Mouse (Mus musculus) liver, postnatal 0 days (tissue): ENCODE results near the gene Ruvbl2. TPM values are rescaled to one million over a fixed set of nuclear protein-coding genes. Genes with fewer than 3 reads are reported as not detected.
"Not testable (repeated sequence)": the region's sequence is repeated elsewhere in the genome, so short reads cannot be mapped to it uniquely, and the experiment has no call there.

Experiments
- ATAC-seq: fragments of 200-750 bp; cut with Nextera tagmentation; 2 replicates; pipeline ENCODE4 v1.8.0; 2017; ENCODE audit warnings: mild to moderate bottlenecking, moderate library complexity
- DNase-seq: peaks from one replicate; pipeline ENCODE4 v3.0.0-alpha.2; 2016
- H3K27ac ChIP-seq: fragments of 300-500 bp; sonication (generic); 2 replicates; pipeline ENCODE4 v1.5.1; 2014; ENCODE audit warnings: antibody characterized with exemption, moderate library complexity, mild to moderate bottlenecking, low read depth
- H3K27me3 ChIP-seq: fragments of 300-500 bp; sonication (generic); 2 replicates; pipeline ENCODE4 v1.6.1; 2014; ENCODE audit warnings: low read length, control low read depth, mixed read lengths; ENCODE audit not compliant: insufficient read depth
- H3K36me3 ChIP-seq: fragments of 300-500 bp; sonication (generic); replicated peaks from 2 replicates; pipeline ENCODE4 v1.6.1; 2014; ENCODE audit warnings: mild to moderate bottlenecking, control low read depth, low read length, moderate library complexity, mixed read lengths; ENCODE audit not compliant: insufficient read depth
- H3K4me1 ChIP-seq: fragments of 300-500 bp; sonication (generic); 2 replicates; pipeline ENCODE4 v1.6.1; 2014; ENCODE audit warnings: antibody characterized with exemption, mild to moderate bottlenecking, control low read depth; ENCODE audit not compliant: insufficient read depth
- H3K4me2 ChIP-seq: fragments of 300-500 bp; sonication (generic); 2 replicates; pipeline ENCODE4 v1.6.1; 2014; ENCODE audit warnings: low read depth, mild to moderate bottlenecking, low read length, moderate library complexity, mixed read lengths
- H3K4me3 ChIP-seq: fragments of 300-500 bp; sonication (generic); 2 replicates; pipeline ENCODE4 v1.5.1; 2014; ENCODE audit warnings: low read depth, low read length
- H3K9ac ChIP-seq: fragments of 300-500 bp; sonication (generic); replicated peaks from 2 replicates; pipeline ENCODE4 v1.6.1; 2014; ENCODE audit warnings: mild to moderate bottlenecking, moderate library complexity
- H3K9me3 ChIP-seq: fragments of 300-500 bp; sonication (generic); 2 replicates; pipeline ENCODE4 v1.6.1; 2016; ENCODE audit warnings: mild to moderate bottlenecking, control low read depth, low read length, mixed read lengths
- CTCF ChIP-seq: sonication (generic); IDR thresholded peaks from 2 replicates; pipeline ENCODE4 v1.5.1; 2016; ENCODE audit warnings: antibody characterized with exemption, low read depth
- EP300 ChIP-seq: IDR thresholded peaks from 2 replicates; pipeline ENCODE4 v1.6.1; 2016; ENCODE audit warnings: antibody characterized with exemption, low read depth, mild to moderate bottlenecking
- WGBS: fragments of 180-500 bp; shearing (Covaris S2); extraction: QIAGEN DNeasy Blood & Tissue Kit; methylation state at CpG from one replicate; pipeline ENCODE4 v1.1.7; 2014; ENCODE audit not compliant: insufficient replicate concordance; 5-methylcytosine and 5-hydroxymethylcytosine counted together
- polyA plus RNA-seq: library from polyadenylated mRNA; unstranded; fragments of >200 nt; fragmentation: Nextera tagmentation; extraction: Ambion mirVana; gene quantifications from 2 replicates; pipeline ENCODE4 v1.2.1, GENCODE M21; 2015

Ruvbl2 gene
- polyA plus RNA-seq, 1 experiment from 2014 or later: 36.5 TPM

DNA sequence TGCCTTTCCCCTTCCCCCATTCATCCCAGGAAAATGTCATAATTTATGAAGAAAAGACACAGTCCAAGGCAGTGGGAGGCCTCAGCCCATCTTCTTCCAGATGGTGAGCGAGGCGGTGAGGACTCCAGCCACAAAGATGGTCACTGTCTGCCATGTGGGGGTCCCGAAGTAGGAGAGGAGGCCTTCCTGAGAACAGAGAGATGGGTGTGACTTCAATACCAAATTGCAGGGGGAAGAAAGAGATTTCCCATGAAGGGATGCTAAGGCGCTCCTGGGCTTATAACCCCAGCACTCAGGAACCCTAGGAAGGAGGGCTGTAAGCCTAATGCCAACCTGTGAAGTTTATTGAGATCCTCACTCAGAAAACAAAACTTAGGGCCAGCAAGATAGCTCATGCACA lies 23.9 kb upstream of the Ruvbl2 start:
- H3K27ac ChIP-seq: peak overlapping the region; percentile 98
- WGBS: 93% methylated on average over 4 of the region's 4 CpGs
- H3K27me3 ChIP-seq: no peaks in the 10 kb centered on the region
- DNase-seq (no peak), ATAC-seq (no peak)
- TF ChIP-seq CTCF (no peak), EP300 (no peak)
- peaks cover 41% of the 10 kb centered on the region for H3K4me1 ChIP-seq
- H3K9me3 ChIP-seq: no peaks in the 10 kb centered on the region
- H3K36me3 ChIP-seq: peaks cover 45% of the 10 kb centered on the region
- peak overlapping the region; percentile 54 for H3K4me2 ChIP-seq
- H3K4me3 ChIP-seq: no peak overlapping the region
- H3K9ac ChIP-seq: 0 out of 2 replicates have a peak overlapping the region, but pooled peaks have one; percentile 33

DNA sequence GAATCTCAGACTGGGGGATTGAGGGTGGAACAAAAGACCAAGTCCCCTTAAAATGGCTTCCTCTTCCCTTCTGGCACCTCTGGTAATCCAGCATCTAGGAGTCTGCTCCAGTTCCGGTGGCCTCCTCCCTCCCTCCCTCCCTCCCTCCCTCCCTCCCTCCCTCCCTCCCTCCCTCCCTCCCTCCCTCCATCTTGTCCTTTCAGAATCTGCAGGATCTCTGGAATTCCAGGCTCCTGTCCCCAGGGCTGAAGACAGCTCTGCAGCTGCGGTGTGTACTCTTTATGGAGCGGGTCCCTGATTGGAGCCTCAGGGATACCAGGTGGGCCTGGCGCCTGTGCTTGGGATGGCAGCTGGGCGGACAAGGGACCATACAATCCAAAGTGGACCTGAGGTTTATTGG lies 23.4 kb upstream of the Ruvbl2 start:
- no peak for DNase-seq
- no peaks in the 10 kb centered on the region for H3K27me3 ChIP-seq
- 67% methylated on average over 5 of the region's 5 CpGs for WGBS

DNA sequence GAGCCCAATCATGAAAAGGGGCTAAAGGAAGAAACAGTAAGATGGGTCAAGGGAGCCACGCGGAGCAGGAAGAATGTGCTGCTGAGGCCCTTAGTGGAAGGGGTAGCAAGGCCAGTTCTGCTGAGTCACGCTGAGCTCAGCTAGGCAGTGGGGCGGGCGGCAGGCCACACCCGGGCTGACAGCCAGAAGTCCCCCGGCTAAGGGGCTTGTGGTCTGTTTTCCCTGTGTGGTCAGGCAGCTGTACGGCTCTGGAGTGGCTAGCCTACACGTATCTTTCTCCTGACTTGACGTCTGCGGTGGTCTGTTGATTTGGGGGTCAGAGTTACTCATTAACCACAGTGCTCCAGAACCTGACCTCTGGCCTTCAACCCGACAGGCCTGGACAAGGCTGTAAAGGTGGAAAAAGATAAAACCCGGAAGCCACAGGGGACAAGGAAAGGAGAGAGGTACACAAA lies 23.0 kb upstream of the Ruvbl2 start:
- WGBS: 1% methylated on average over 13 of the region's 13 CpGs
- Histone ChIP-seq H3K9ac (peak overlapping the region; percentile 68), H3K27me3 (no peaks in the 10 kb centered on the region), H3K4me3 (peak overlapping the region; percentile 68), H3K36me3 (peaks cover 45% of the 10 kb centered on the region), H3K4me2 (peak overlapping the region; percentile 79), H3K9me3 (no peaks in the 10 kb centered on the region), H3K27ac (peak overlapping the region; percentile 98), H3K4me1 (peaks cover 39% of the 10 kb centered on the region)
- TF ChIP-seq CTCF (no peak), EP300 (peak; percentile 71)
- DNase-seq (peak; percentile 88), ATAC-seq (peak; percentile 52)

More for the DNA sequence above, 23.4 kb upstream of the Ruvbl2 start:
- no peaks in the 10 kb centered on the region for H3K9me3 ChIP-seq
- peak; percentile 3; the same call in 1 of the 2 replicates for ATAC-seq
- H3K4me3 ChIP-seq: peak overlapping the region; percentile 68; the same call in 1 of the 2 replicates
- H3K4me2 ChIP-seq: peak overlapping the region; percentile 79
- H3K4me1 ChIP-seq: peaks cover 43% of the 10 kb centered on the region
- peak overlapping the region; percentile 98 for H3K27ac ChIP-seq
- peak overlapping the region; percentile 68 for H3K9ac ChIP-seq
- H3K36me3 ChIP-seq: peaks cover 45% of the 10 kb centered on the region
- TF ChIP-seq CTCF: no peak
- TF ChIP-seq EP300: no peak

DNA sequence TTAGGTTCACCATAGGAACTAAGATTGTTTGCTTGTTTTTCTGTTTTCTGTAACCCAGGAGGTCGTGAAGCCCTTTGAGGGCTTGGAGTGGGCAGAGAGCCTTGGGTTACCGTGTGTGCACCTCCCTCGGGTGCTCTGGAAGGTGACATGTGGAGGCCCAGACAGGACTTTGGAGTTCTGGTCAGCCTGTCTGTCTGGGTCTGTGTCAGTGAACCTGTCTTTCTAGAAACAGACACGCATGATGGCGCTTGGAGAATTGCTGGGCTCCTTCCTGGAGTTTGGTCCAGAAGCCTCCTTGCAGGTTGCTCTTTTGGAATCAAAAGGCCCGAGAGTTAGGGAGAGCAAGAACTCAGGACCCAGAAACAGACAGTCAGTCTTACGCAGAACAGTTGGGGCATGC lies 22.5 kb upstream of the Ruvbl2 start:
- 42% methylated on average over 7 of the region's 7 CpGs for WGBS
- Histone ChIP-seq H3K27ac (peak overlapping the region; percentile 98), H3K27me3 (no peaks in the 10 kb centered on the region), H3K9ac (peak overlapping the region; percentile 68), H3K4me3 (peak overlapping the region; percentile 68), H3K4me2 (peak overlapping the region; percentile 79), H3K36me3 (peaks cover 47% of the 10 kb centered on the region), H3K4me1 (peaks cover 34% of the 10 kb centered on the region), H3K9me3 (no peaks in the 10 kb centered on the region)
- DNase-seq: no peak
- no peak for TF ChIP-seq EP300
- TF ChIP-seq CTCF: no peak
- no peak for ATAC-seq

DNA sequence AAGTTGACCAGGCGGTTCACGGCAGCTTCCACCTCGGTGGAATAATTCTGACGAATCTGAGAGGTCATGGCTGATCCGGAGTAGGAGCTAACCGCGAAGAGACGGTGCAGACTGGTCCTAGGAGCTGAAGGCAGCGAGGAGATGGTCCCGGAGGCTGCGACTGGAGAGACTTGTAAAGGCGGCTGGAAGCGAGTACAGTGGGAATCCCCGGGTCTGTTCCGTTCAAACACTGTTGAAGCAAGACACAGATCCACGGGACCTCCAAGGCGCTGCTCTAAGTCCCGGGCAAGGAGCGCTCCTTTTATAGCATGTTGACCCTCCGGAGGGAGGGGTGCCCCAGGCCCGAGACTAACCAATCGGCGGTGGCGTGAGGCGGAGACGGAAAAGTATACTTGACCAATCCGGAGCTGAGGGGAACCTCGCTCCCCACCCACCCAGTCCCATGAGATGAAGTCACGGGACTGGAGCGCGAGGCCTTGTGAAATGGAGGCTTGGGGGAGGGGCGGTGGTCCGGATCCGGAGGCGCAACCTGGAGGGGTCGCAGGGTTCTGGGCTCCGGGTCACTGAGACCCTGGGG lies 21.8 kb upstream of the Ruvbl2 start, which contains the start of gene Ftl1:
Ftl1 (minus strand) TSS at position 321 of the 577 bp plus-strand sequence.
- WGBS: under 1% methylated on average over 27 of the region's 37 CpGs
- Histone ChIP-seq H3K4me2 (peak within 1 kb of the TSS; percentile 79), H3K4me1 (peaks cover 34% of the 10 kb centered on the region), H3K36me3 (peaks cover 40% of the 10 kb centered on the region), H3K9ac (peak within 1 kb of the TSS; percentile 77), H3K27ac (peak within 1 kb of the TSS; percentile 98), H3K4me3 (peak within 1 kb of the TSS; percentile 68)
- DNase-seq: peak; percentile 96
- H3K9me3 ChIP-seq, H3K27me3 ChIP-seq: not testable (repeated sequence)
- peak; percentile 51 for TF ChIP-seq EP300
- ATAC-seq: peak; percentile 87

DNA sequence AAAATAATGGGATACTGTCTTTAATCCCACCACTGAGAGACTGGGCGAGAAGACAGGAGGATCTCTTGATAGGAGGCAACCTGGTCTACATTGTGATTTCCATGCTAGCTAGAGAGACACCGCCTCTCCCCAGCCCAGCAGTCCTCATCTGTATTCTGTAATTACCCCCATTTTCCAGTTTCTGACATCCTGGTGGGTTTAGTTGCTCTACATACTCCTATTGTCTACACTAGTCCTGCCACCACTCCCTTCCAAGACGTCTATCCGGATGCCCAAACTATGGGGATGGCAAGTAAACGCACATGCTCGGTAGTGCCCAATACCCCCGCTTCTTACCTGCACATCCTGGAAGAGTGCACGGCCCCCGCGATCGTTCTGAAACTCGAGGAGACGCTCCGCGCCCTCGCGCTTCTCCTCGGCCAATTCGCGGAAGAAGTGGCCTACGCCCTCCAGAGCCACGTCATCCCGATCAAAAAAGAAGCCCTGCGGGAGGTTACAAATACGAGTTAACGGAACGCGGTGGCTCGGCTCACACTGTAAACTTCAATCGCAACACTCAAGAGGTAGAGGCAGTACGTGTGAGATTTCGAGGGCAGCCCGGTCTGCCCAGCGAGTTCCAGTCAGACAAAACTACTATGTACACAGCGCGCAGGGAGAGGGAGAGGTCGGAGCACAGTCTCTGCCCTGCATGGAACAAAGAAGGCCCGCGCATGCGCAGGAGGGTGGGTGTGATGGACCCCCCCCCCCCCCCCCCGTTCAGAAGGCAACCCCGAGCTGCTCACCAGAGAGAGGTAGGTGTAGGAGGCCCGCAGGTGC lies 21.1 kb upstream of the Ruvbl2 start:
- WGBS: under 1% methylated on average over 41 of the region's 43 CpGs
- Histone ChIP-seq H3K4me3 (peak overlapping the region; percentile 68), H3K9ac (peak overlapping the region; percentile 77), H3K27ac (peak overlapping the region; percentile 98), H3K9me3 (no peaks in the 10 kb centered on the region), H3K36me3 (peaks cover 40% of the 10 kb centered on the region), H3K4me2 (peak overlapping the region; percentile 79), H3K4me1 (peaks cover 34% of the 10 kb centered on the region), H3K27me3 (no peaks in the 10 kb centered on the region)
- TF ChIP-seq EP300 (no peak; the same call in 1 of the 2 replicates), CTCF (no peak)
- DNase-seq: peak; percentile 90
- ATAC-seq: peak; percentile 51
